Mouse (Mus musculus): ENCODE measurements around the gene Fchsd2. TPM values are rescaled to one million over a fixed set of nuclear protein-coding genes. Genes with fewer than 3 reads are reported as not detected.

Gene Fchsd2
- polyA plus RNA-seq, 1 experiment: 21.8 TPM

GRCm38 (mm10) chr7:101060476-101060875 lies 32.2 kb upstream of the Fchsd2 start:
- Histone ChIP-seq H3K27ac (ENCODE audit: insufficient read depth, low read length) (no peak overlapping the region), H3K4me1 (ENCODE audit: control insufficient read depth, insufficient read depth, low read length) (no peaks in the 10 kb centered on the region; the same call in 1 of the 2 replicates), H3K4me3 (ENCODE audit: insufficient read depth, low read length) (no peak overlapping the region)
- TF ChIP-seq POLR2A (IDR thresholded peaks at IDR 0.05; ENCODE audit: extremely low read depth, insufficient read depth, low read length) (no peak), CTCF (IDR thresholded peaks at IDR 0.05; ENCODE audit: extremely low read depth, insufficient read depth, low read length) (no peak)

GRCm38 (mm10) chr7:101061381-101061780 lies 31.3 kb upstream of the Fchsd2 start:
- Histone ChIP-seq H3K27ac (ENCODE audit: insufficient read depth, low read length) (no peak overlapping the region), H3K4me1 (ENCODE audit: control insufficient read depth, insufficient read depth, low read length) (no peaks in the 10 kb centered on the region; the same call in 1 of the 2 replicates), H3K4me3 (ENCODE audit: insufficient read depth, low read length) (no peak overlapping the region)
- TF ChIP-seq POLR2A (IDR thresholded peaks at IDR 0.05; ENCODE audit: extremely low read depth, insufficient read depth, low read length): no peak
- TF ChIP-seq CTCF (IDR thresholded peaks at IDR 0.05; ENCODE audit: extremely low read depth, insufficient read depth, low read length): peak; percentile 80

GRCm38 (mm10) chr7:101062246-101062645 lies 30.4 kb upstream of the Fchsd2 start:
- no peak overlapping the region for H3K4me3 ChIP-seq (ENCODE audit: insufficient read depth, low read length)
- no peak for TF ChIP-seq CTCF (IDR thresholded peaks at IDR 0.05; ENCODE audit: extremely low read depth, insufficient read depth, low read length)
- no peak for TF ChIP-seq POLR2A (IDR thresholded peaks at IDR 0.05; ENCODE audit: extremely low read depth, insufficient read depth, low read length)
- H3K27ac ChIP-seq (ENCODE audit: insufficient read depth, low read length): 0 out of 2 replicates have a peak overlapping the region, but pooled peaks have one; percentile 7
- no peaks in the 10 kb centered on the region; the same call in 1 of the 2 replicates for H3K4me1 ChIP-seq (ENCODE audit: control insufficient read depth, insufficient read depth, low read length)

GRCm38 (mm10) chr7:101063523-101063922 lies 29.1 kb upstream of the Fchsd2 start:
- Histone ChIP-seq H3K4me3 (ENCODE audit: insufficient read depth, low read length) (no peak overlapping the region), H3K27ac (ENCODE audit: insufficient read depth, low read length) (no peak overlapping the region), H3K4me1 (ENCODE audit: control insufficient read depth, insufficient read depth, low read length) (no peaks in the 10 kb centered on the region; the same call in 1 of the 2 replicates)
- TF ChIP-seq POLR2A (IDR thresholded peaks at IDR 0.05; ENCODE audit: extremely low read depth, insufficient read depth, low read length): no peak
- TF ChIP-seq CTCF (IDR thresholded peaks at IDR 0.05; ENCODE audit: extremely low read depth, insufficient read depth, low read length): no peak

GRCm38 (mm10) chr7:101064697-101065688 lies 27.7 kb upstream of the Fchsd2 start:
- H3K4me1 ChIP-seq (ENCODE audit: control insufficient read depth, insufficient read depth, low read length): no peaks in the 10 kb centered on the region; the same call in 1 of the 2 replicates
- TF ChIP-seq POLR2A (IDR thresholded peaks at IDR 0.05; ENCODE audit: extremely low read depth, insufficient read depth, low read length) (no peak), CTCF (IDR thresholded peaks at IDR 0.05; ENCODE audit: extremely low read depth, insufficient read depth, low read length) (no peak)
- no peak overlapping the region for H3K4me3 ChIP-seq (ENCODE audit: insufficient read depth, low read length)
- H3K27ac ChIP-seq (ENCODE audit: insufficient read depth, low read length): no peak overlapping the region

- Histone ChIP-seq H3K4me3 (ENCODE audit: insufficient read depth, low read length) (no peak overlapping the region), H3K27ac (ENCODE audit: insufficient read depth, low read length) (0 out of 2 replicates have a peak overlapping the region, but pooled peaks have one; percentile 12), H3K4me1 (ENCODE audit: control insufficient read depth, insufficient read depth, low read length) (no peaks in the 10 kb centered on the region; the same call in 1 of the 2 replicates)
- TF ChIP-seq CTCF (IDR thresholded peaks at IDR 0.05; ENCODE audit: extremely low read depth, insufficient read depth, low read length): no peak
- TF ChIP-seq POLR2A (IDR thresholded peaks at IDR 0.05; ENCODE audit: extremely low read depth, insufficient read depth, low read length): no peak
Measured at GRCm38 (mm10) chr7:101066009-101066408, 26.7 kb upstream of the Fchsd2 start.

- H3K4me3 ChIP-seq (ENCODE audit: insufficient read depth, low read length): no peak overlapping the region
- TF ChIP-seq POLR2A (IDR thresholded peaks at IDR 0.05; ENCODE audit: extremely low read depth, insufficient read depth, low read length) (no peak), CTCF (IDR thresholded peaks at IDR 0.05; ENCODE audit: extremely low read depth, insufficient read depth, low read length) (no peak)
- H3K4me1 ChIP-seq (ENCODE audit: control insufficient read depth, insufficient read depth, low read length): no peaks in the 10 kb centered on the region
- no peak overlapping the region for H3K27ac ChIP-seq (ENCODE audit: insufficient read depth, low read length)
Measured at GRCm38 (mm10) chr7:101066650-101067346, 25.9 kb upstream of the Fchsd2 start.

- H3K4me1 ChIP-seq (ENCODE audit: control insufficient read depth, insufficient read depth, low read length): no peaks in the 10 kb centered on the region
- no peak overlapping the region for H3K27ac ChIP-seq (ENCODE audit: insufficient read depth, low read length)
- no peak for TF ChIP-seq CTCF (IDR thresholded peaks at IDR 0.05; ENCODE audit: extremely low read depth, insufficient read depth, low read length)
- TF ChIP-seq POLR2A (IDR thresholded peaks at IDR 0.05; ENCODE audit: extremely low read depth, insufficient read depth, low read length): no peak
- H3K4me3 ChIP-seq (ENCODE audit: insufficient read depth, low read length): no peak overlapping the region
Measured at GRCm38 (mm10) chr7:101067521-101067920, 25.1 kb upstream of the Fchsd2 start.

- Histone ChIP-seq H3K27ac (ENCODE audit: insufficient read depth, low read length) (no peak overlapping the region), H3K4me3 (ENCODE audit: insufficient read depth, low read length) (no peak overlapping the region), H3K4me1 (ENCODE audit: control insufficient read depth, insufficient read depth, low read length) (no peaks in the 10 kb centered on the region)
- no peak for TF ChIP-seq POLR2A (IDR thresholded peaks at IDR 0.05; ENCODE audit: extremely low read depth, insufficient read depth, low read length)
- TF ChIP-seq CTCF (IDR thresholded peaks at IDR 0.05; ENCODE audit: extremely low read depth, insufficient read depth, low read length): no peak
Measured at GRCm38 (mm10) chr7:101069271-101069670, 23.4 kb upstream of the Fchsd2 start.
